Mouse (Mus musculus): Measurements from ENCODE around the gene Snx8.

The Snx8 gene

DNA sequence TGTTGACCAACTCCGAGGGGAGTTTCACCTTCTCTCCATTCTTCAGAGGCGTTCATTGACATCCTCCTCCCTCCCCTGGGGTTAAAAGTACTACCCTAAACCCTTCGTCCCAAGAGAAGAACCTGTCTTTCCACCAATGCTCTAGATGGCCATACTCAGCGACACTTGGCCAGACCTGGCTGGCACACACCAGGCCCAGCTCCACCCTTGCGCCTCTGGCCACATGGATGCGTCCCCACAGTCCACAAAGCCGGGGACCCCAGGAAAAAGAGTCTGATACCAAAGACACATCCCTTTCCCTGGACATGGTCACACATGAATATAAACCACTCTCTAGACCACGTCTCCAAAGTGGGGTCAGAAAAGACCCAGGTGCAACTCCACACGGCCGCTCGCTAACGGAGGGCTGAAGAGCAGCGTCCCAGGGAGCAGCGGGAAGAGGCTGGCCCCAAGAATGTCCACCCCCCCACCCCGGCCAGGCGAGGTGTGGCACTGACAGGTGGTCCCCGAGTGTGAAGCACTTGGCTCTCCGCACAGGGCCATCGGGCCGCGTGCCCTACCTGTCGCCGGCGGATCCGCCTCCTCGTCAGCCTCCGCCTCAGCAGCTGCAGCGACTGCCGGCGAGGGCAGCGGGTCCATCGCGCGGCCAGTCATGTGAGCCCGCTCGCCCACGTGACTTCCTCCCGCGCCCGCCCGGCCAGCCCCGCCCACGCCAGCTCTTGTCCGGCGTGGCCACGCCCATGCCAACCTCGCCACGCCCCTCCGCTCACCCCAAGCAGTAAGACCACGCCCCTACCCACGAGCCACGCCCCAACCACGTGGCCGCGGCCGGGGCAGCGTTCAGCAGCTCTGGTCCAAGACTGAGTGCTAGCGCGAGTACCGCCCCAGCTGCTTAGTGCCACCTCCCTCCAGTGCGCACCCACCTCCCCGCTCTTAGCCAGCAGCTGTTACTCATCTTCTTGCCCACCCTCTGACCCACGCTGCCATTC lies at the start of gene Snx8:
TSS of gene Snx8 (minus strand) at position 675 of the 989 bp plus-strand sequence.
- CTCF ChIA-PET, result interaction anchor here in 3 of 4 experiments (0.5 to 1.0 kb wide), 10 partner anchors 18 to 1036 kb away, joined by 3 to 6 read pairs (median 3); partner anchors contain the start of genes Cyp2w1 (in 1 of the 3), Eif3b (in 1 of the 3), Mad1l1 (in 1 of the 3) and Mrm2 (in 1 of the 3)
- POLR2A ChIA-PET, result interaction anchor here (0.6 to 3.8 kb wide), 29 partner anchors 8 to 1057 kb away, joined by 3 to 26 read pairs (median 4); partner anchors contain the start of genes Eif3b (in 3 of the 4), Mrm2 (in 2 of the 4), Brat1 (in 1 of the 4) and Chst12 (in 1 of the 4)

DNA sequence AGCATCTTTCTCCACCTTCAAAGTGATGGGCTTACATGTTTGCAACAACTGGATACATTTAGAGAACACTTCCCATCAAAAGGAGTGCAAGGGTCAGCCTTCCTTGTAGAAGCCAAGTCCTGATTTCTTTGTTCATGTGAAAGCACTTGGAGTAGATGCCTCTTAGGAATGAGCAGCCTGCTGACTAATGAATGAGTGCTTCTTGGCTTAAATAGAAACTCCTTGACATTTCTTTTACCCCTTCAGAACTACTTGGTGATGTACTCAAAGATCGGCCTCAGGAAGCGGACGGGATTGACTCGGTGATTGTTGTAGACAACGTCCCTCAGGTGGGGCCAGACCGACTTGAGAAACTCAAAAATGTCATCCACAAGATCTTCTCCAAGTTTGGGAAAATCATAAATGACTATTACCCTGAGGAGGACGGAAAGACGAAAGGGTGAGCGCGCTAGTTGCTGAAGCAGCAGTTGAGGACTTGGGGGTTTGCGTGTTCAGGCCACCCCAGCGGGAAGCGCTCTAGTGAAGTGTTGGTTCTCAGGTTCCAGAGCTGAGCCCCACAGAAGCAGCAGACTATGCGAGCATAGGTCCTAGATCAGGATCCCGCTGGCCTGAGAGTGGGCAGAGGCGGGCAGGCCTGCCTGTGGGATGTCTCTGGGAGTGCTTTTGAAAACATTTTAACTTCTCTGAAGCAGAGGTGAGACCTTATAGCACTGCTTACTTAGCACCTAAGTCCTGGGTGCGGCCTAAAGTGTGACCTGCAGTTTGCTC lies 36.1 kb upstream of the Snx8 start:
- ChIA-PET POLR2A (interaction anchor here in 1 of 4 experiments (1.0 to 3.1 kb wide), 5 partner anchors 9 to 92 kb away, joined by 3 to 17 read pairs (median 5); partner anchors contain the start of gene Gm4869), CTCF (interaction anchor here in 1 of 4 experiments (0.5 kb wide), 1 partner anchor 10 kb away, joined by 7 read pairs; no protein-coding TSS in a partner anchor)

DNA sequence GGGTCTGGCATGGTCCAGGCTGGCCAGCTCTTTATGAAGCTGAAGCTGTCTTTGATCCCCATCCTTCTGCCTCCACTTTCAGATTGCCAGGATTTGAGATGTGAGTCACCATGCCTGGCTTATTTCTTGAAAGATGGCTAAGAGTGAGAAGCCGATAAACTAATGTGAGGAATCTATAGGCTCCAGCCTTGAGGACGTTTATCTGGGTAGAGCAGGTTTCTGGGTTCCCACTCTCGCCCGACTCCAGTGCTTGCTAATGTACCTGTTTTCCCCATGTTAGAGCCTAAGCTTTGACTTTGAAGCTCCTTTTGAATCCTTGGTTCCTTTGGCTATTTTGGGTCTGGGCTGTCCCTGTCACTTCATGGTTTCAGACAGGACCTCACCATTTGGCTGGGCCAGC lies 31.6 kb upstream of the Snx8 start:
- ChIA-PET POLR2A (interaction anchor here in 1 of 4 experiments (0.7 to 1.4 kb wide), 4 partner anchors 14 to 89 kb away, joined by 3 to 6 read pairs (median 4); partner anchors contain the start of gene Mrm2), CTCF (no interaction called here)

DNA sequence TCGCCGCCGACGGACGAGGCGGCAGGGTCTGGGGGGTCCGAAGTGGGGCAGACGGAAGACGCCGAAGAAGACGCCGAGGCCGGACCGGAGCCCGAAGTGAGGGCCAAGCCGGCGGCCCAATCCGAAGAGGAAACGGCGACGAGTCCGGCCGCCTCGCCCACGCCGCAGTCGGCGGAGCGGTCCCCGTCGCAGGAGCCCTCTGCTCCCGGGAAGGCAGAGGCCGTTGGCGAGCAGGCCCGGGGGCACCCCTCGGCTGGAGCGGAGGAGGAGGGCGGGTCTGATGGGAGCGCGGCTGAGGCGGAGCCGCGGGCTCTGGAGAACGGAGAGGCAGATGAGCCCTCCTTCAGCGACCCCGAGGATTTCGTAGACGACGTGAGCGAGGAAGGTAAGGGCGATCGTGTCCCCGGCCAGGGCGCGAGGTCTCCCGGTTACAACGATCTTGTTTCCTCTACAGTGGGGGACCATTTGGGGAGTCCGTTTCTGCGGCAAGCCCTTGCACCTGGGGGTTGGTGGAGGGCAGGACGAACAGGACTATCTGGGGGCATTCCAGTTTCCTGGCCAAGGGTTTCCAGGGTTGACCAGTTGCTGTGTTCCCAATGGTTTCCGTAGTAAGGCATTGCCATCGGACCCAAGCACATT lies 30.5 kb upstream of the Snx8 start:
- CTCF ChIA-PET, result interaction anchor here in 1 of 4 experiments (1.3 kb wide), 1 partner anchor 30 kb away, joined by 3 read pairs; the partner anchor contains the start of gene Snx8
- POLR2A ChIA-PET, result interaction anchor here (0.6 to 2.2 kb wide), 78 partner anchors 8 to 974 kb away, joined by 3 to 26 read pairs (median 5); partner anchors contain the start of genes Snx8 (in 3 of the 4), Gm4869 (in 2 of the 4), Lfng (in 2 of the 4) and Mrm2 (in 2 of the 4)

DNA sequence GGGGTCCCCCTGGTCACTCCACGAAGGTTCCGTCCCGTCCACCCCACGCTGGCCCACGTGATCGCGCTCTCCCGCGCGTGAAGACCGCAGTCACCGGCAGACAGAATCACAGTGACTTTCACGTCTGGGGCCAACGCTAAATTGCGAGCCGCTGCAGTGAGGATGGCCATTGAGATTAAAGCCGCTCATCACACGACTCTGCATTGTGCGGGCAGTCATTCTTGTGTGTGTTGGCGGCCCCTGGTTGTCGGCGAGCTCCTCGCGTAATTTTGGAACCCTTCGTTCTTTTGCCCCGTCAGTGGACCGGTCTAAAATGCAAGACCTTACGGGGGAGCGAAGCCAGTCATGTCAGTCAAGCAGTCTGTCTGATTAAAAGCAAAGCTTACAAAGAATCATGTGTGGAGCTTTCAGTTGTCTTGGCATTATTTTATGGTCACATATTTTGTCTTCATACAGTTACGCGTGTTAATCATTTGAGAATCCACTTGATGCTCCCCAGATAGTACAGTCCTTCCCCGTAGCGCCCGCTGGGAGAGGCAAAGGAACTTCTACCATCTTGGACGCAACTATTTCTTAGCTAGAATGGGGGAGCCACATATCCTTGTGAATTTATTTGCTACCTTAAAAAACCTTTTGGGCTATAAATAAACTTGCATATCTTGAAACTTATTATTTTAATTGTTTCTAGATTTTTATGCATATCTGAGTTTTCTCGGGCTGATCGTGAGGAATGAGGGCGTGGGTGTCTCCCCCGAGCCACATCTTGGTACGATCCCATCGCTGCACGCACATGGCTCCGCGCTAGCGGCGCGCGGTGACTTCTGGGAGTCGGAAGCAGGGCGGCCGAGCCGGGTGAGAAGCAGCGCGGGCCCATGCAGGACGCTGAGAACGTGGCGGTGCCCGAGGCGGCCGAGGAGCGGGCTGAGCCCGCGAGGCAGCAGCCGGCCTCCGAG lies 29.7 kb upstream of the Snx8 start, which contains the start of gene Eif3b:
TSS of gene Eif3b (plus strand) at position 840 of the 953 bp plus-strand sequence.
- CTCF ChIA-PET, result interaction anchor here in 3 of 4 experiments (0.6 to 1.4 kb wide), 9 partner anchors 9 to 871 kb away, joined by 3 to 5 read pairs (median 3); partner anchors contain the start of genes Chst12 (in 1 of the 3), Mrm2 (in 1 of the 3) and Snx8 (in 1 of the 3)
- POLR2A ChIA-PET, result interaction anchor here (0.5 to 2.2 kb wide), 130 partner anchors 9 to 1996 kb away, joined by 3 to 26 read pairs (median 4); partner anchors contain the start of genes Snx8 (in 4 of the 4), Mrm2 (in 3 of the 4), Gm4869 (in 2 of the 4) and Lfng (in 2 of the 4)

DNA sequence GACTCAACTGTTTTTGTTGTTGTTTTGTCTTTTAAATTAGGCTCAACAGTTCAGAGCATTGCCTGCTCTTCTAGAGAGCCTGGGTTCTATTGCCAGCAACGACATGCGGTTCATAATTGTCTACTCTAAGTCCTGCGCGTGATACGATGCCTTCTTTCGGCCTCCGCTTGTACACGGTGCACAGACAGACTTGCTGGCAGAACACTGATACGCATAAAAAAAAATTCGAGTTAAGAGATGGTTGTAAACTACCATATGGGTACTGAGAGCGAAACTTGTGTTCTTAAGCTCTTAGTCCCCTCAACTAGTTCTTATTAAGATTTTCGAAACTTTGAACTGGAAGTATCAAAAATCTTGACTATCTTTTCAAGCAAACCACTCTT lies 29.0 kb upstream of the Snx8 start:
- CTCF ChIA-PET, result interaction anchor here in 3 of 4 experiments (0.5 to 1.4 kb wide), 9 partner anchors 8 to 958 kb away, joined by 3 to 5 read pairs (median 3); partner anchors contain the start of genes 3110082I17Rik (in 1 of the 3), Chst12 (in 1 of the 3), Mrm2 (in 1 of the 3) and Snx8 (in 1 of the 3)
- POLR2A ChIA-PET, result interaction anchor here (0.5 to 2.2 kb wide), 114 partner anchors 9 to 1997 kb away, joined by 3 to 26 read pairs (median 4); partner anchors contain the start of genes Snx8 (in 4 of the 4), Mrm2 (in 3 of the 4), Gm4869 (in 2 of the 4) and Lfng (in 2 of the 4)

DNA sequence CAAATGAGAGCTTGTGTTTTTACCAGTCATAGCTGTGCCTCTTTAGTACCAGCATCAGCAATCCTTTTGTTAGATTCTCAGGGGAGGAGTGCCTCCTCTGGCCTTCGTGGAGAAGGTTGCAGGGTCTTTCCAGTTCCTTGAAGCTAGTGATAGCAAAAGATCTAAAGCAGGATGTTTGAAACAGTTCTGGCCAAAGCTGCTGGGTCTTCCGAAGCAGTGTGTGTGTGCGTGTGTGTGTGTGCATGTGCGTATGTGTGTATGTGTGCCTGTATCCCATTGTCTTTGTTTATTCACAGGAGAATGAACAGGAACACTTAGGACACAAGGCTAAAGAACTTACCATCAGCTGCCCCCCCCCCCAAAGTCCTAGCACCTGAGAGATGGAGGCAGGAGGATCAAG lies 25.6 kb upstream of the Snx8 start:
- ChIA-PET POLR2A (interaction anchor here in 2 of 4 experiments (0.6 to 1.4 kb wide), 7 partner anchors 9 to 299 kb away, joined by 3 to 8 read pairs (median 4); partner anchors contain the start of gene Snx8 (in 1 of the 2)), CTCF (interaction anchor here in 3 of 4 experiments (0.6 to 1.6 kb wide), 7 partner anchors 31 to 580 kb away, joined by 3 to 4 read pairs (median 3); partner anchors contain the start of gene Mrm2 (in 1 of the 3))

DNA sequence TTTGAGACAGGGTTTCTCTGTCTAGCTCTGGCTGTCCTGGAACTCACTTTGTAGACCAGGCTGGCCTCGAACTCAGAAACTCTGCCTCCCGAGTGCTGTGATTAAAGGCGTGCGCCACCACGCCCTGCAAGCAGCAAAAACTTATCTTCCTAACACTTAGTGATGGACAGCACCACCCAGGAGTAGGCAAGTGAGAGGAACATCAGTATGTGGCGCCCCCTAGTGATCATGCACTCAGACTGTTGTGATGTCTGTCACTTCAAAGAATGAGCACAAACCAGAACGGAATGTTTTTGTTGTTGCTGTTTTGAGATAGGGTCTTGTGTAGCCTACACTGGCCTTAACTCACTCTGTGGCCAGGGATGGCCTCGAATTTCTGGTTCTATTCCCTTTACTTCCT lies 22.3 kb upstream of the Snx8 start:
- CTCF ChIA-PET, result no interaction called here

DNA sequence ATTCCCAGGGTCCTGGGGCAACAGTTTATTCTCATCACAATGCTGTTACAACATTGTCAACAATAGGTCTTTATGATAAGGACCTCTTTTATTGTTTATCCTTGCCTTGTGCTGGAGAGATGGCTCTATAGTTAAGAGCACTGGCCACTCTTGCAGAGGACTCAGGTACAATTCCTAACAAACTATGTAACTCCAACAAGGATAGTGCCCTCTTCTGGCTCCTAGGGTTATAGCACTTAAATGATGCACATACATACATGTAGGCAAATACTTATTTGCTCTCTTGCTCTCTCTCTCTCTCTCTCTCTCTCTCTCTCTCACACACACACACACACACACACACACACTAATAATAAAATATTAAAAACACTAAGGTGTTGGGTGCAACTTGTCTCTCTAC lies 19.7 kb upstream of the Snx8 start:
- ChIA-PET CTCF (interaction anchor here in 1 of 4 experiments (0.6 kb wide), 1 partner anchor 44 kb away, joined by 5 read pairs; no protein-coding TSS in a partner anchor), POLR2A (no interaction called here)

More for the DNA sequence above, 22.3 kb upstream of the Snx8 start:
- POLR2A ChIA-PET, result interaction anchor here in 1 of 4 experiments (0.6 kb wide), 1 partner anchor 402 kb away, joined by 6 read pairs; no protein-coding TSS in a partner anchor

DNA sequence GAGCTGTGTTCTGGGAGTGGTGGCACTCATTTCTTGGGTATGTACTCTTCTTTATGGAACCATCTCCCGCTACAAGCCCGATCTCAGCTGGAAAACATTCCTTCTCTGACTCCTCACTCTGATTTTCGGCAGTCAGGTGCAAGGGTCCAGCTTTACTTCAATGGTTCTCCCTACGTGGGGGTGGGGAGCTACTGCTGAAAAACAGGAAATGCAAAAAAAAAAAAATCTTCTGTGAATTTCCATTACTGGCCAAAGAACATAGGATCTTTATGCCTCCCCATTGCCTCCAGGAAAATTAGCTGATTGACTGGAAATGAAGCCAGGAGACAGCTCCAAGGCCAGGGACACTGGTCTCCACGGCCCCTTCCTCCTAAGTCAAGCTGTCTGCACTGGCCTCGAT lies 17.6 kb upstream of the Snx8 start:
- ChIA-PET CTCF (interaction anchor here (0.5 to 1.4 kb wide), 9 partner anchors 15 to 597 kb away, joined by 3 to 5 read pairs (median 3); no protein-coding TSS in a partner anchor), POLR2A (interaction anchor here in 3 of 4 experiments (1.1 to 2.0 kb wide), 7 partner anchors 12 to 75 kb away, joined by 3 to 9 read pairs (median 4); partner anchors contain the start of genes Eif3b (in 3 of the 3) and Mrm2 (in 1 of the 3))

DNA sequence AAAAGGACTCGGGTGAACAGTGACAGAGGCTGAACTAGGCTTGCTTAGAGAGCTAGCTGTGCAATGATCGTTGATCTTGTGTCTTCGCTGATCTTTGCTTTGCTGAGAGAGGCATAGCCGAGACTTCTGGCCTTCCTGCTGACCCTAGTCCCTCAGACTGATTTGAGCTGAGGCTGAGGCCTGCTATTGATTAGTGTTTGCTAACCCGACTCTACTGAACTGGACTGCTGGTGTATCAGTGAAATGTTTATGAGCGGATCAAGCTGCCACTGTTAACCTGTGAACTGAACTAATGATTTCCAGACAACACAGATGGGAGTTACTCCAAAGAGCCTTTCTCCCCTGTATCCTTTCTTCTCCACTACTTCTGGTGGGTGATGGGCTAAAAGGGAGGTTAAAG lies 16.1 kb upstream of the Snx8 start:
- CTCF ChIA-PET, result interaction anchor here in 1 of 4 experiments (0.6 kb wide), 1 partner anchor 10 kb away, joined by 3 read pairs; no protein-coding TSS in a partner anchor
- POLR2A ChIA-PET, result interaction anchor here in 2 of 4 experiments (0.7 to 1.5 kb wide), 3 partner anchors 13 to 73 kb away, joined by 3 to 5 read pairs (median 4); partner anchors contain the start of genes Eif3b (in 1 of the 2) and Mrm2 (in 1 of the 2)

DNA sequence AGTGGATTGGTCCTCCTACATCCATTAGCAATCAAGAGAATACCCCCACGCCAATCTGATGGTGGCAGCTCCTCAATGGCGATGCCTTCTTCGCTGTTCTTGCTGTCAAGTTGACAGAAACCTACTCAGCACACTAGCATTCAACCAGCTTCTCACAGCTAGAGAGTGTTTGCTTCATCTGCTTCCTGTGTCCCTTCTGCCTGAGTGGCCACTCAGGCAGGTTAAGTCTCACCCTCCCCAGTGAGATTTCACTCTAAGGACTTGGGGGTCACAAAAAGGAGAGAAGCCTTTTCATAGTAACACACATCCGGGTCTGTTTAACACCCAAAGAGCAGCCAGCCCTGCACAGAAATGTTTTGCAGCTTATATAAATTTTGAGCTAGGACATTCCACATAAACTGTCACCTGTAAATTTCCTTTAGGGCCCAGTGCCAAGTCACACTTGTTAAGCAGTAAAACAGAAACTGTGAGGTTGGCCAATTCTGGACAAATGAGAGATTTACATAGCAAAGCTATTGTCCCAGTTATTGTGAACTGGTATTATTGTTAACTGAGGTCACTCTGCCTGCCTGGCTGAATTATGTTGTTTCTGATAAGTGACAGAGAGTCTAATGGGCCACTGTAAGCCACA lies 13.7 kb upstream of the Snx8 start:
- CTCF ChIA-PET, result interaction anchor here in 2 of 4 experiments (0.5 to 1.4 kb wide), 2 partner anchors 64 to 1610 kb away, joined by 3 to 4 read pairs; no protein-coding TSS in a partner anchor
- POLR2A ChIA-PET, result interaction anchor here in 2 of 4 experiments (0.9 to 2.8 kb wide), 5 partner anchors 9 to 16 kb away, joined by 3 to 9 read pairs (median 4); partner anchors contain the start of genes Eif3b (in 2 of the 2) and Snx8 (in 1 of the 2)

DNA sequence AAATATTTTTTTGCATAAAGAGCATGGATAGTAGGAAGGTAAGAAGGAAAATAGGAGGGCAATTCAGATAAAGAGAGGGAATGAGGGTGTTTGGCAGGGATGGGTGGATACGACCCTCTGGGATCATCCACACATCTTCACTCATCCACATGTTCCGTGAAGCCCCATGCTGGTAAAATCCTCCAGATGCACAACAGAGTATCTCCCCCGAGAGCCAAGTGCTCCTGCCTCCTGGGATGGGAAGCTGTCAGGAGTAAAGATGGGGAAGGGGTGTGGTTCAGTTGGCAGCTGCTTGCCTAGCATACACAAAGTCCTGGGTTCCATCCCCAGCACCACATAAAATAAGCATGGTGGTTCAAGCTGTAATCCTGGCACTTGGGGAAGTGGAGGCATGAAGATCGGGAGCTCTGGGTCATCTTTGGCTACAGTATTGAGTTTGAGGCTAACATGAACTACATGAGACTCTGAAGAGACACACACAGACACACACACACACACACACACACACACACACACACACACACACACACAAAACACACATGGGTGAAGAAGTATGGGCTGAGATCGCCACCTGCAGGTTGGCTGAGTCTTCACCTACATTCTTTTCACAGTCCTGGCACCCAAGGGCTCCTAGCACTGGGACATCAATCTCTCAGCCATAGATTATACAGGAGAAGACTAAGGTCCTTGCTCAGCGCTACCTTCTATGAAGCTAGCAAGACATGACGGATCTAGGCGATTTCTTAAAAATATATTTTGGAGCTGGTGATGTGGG lies 7.3 kb upstream of the Snx8 start:
- ChIA-PET CTCF (interaction anchor here (0.5 to 1.8 kb wide), 15 partner anchors 10 to 556 kb away, joined by 3 to 10 read pairs (median 3); no protein-coding TSS in a partner anchor), POLR2A (interaction anchor here (0.7 to 1.2 kb wide), 4 partner anchors 22 to 515 kb away, joined by 4 to 6 read pairs (median 4); partner anchors contain the start of gene Eif3b (in 2 of the 4))

DNA sequence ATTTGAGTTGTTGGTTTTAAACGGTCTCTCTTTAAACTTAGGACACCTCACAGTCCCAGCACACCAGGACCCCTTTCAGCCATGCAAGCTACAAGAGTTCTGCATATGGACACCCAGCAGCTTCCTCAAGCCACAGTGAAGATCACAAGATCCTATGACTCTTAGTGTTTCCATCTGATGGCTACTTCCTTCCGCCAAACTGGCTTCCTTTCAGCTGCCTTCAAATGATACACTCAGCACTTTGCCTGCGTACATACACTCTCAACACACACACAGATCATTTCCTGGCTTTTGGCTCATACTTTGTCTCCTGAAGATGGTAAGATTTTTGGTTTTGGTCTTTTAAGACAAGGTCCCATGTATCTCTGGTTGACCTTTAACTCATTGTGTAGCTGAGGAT lies 3.6 kb upstream of the Snx8 start:
- CTCF ChIA-PET, result no interaction called here
- POLR2A ChIA-PET, result interaction anchor here in 1 of 4 experiments (0.7 to 2.6 kb wide), 3 partner anchors 14 to 270 kb away, joined by 3 to 14 read pairs (median 4); partner anchors contain the start of gene Eif3b
